Mouse (Mus musculus): ENCODE results near the gene Sec63.

Sec63 gene

DNA sequence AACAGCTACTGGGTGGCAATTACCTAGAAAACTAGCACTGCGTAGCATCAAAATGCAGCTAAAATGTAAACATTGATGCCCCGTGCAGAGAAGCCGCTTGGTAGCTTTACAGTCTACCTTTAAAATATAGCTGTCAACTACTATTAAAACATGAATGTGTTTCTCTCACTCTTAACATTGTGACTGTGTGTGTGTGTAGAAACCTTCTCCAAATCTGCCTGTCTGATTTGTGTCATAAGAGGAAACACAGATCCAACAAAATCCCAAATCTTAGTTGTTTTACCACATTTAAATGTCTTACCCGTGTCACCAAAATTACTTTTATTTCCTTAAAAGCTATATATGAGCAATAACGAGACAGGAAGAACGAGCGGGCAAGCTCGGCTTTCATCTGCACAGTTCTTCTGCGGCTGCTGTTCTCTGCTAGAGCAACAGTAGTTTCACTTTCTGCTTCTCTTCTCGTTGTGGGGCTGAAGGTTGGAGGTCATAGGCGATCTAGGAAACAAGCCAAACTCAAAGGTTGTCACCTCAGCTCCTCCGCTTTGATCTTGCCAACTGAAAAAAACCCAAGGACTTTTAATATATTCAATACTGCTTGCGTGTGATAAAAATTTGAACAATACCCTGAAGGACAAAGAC lies 100.9 kb downstream of the Sec63 start:
- DNase-seq (ENCODE audit: inconsistent age in 2 of 2, low spot score in 1 of 2) = peak; percentile 72 to 93

- DNase-seq (ENCODE audit: inconsistent age in 2 of 2, low spot score in 1 of 2) = peak in 1 of 2 experiments; percentile 68
Measured at GRCm38 (mm10) chr10:42862806-42863205, 101.5 kb downstream of the Sec63 start.

DNA sequence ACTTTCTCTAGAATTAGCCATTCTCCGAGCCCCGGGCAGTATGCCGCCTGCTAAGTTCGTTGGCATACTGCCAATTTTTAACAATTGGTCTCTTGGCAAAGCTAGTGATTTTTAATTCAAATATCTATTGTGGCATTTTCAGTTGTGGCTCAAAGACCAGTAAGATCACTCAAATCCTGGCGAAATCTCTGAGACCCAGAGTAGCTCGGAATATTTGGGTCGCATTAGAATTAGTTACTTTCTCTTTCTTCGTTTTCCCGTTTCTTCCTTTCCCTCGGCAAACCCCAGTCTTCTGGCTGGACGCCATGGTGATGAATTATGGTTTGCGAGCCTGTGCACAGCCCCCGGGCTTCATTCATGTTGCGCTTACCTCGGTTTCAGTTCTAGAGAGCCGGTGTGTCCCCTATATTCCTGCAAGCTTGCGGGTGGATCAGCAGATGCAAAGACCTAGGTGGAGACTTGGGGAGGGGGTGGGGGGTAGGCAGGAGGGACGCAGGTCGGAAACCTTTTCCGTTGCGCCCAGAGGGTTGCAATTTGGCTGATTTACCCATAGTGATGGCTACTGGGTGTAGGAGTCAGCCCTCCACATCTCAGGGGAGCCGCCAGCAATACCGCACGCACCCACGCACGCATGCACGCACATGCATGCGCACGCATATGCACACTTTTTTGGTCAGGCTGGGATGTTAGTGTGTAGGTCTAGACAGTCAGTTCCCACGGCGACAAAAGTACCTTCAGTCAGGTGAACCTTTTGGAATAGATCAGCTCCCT lies 102.5 kb downstream of the Sec63 start:
- DNase-seq (ENCODE audit: inconsistent age in 2 of 2, low spot score in 1 of 2) = peak; percentile 77 to 91

- DNase-seq (ENCODE audit: inconsistent age in 2 of 2, low spot score in 1 of 2) = peak in 1 of 2 experiments; percentile 33
Measured at GRCm38 (mm10) chr10:42864696-42865095, 103.4 kb downstream of the Sec63 start.

GRCm38 (mm10) chr10:42868416-42868815 lies 107.1 kb downstream of the Sec63 start:
- no peak for DNase-seq (ENCODE audit: inconsistent age in 2 of 2, low spot score in 1 of 2)

- DNase-seq (ENCODE audit: inconsistent age in 2 of 2, low spot score in 1 of 2) = no peak
Measured at GRCm38 (mm10) chr10:42869467-42869866, 108.2 kb downstream of the Sec63 start.

DNA sequence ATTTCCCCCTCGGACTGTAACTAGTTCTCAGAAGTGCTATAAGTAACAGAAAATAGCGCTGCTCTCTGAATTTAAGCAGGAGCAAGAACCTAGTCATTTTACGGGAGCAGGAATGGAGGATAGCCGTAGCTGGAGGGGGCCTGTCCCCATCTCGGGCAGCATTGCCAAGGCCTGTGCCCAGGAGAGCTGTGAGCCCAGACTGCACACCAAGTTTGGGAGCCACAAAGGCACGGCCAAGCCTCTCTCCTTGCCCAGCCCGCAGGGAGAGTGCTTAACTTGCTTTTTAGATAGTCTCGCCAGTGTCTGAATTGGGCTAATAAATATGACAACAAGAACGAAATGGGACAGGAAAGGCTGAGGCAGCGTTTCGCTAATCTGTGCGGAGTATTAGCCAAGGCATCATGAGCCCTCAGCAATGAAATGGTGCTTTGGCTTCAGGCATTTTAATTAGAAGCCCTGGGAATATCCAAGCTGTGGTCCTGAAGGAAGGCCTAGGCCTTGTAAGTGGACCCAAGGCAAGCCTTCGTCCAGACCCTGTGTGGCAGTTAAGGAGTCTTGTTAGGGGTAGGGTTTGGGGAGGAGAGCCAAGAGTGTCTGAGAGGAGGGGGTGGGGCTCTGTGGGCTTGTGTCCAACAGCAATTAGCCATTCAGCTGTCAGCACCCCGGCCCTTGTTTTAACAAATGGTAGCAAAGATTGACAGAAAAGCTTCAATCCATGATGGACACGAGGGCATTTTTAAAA lies 111.1 kb downstream of the Sec63 start:
- DNase-seq (ENCODE audit: inconsistent age in 2 of 2, low spot score in 1 of 2) = no peak

DNA sequence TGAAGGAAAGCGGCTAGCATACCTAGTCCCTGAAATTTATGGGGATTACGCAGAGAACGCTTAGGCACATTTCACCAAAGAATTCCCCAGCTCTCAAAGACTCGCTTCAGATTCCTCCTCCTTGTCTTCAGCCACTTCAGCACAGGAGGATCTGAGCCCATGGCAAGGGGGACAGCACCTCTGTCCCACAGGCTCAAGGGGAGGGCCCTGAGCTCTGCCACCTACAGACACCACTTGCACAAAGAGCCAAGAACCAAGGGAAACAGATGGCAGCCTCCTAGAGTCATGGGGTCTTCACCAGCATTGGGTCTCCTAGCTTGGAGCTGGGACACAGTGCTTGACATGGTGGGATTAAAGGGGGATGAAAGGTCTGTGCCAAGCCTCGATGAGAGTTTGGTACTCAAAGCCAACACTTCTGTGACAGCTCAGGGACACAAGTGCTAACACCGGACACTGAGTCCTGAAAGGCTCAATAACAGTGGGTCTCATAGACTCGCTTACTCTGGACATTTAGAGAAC lies 111.8 kb downstream of the Sec63 start:
- no peak for DNase-seq (ENCODE audit: inconsistent age in 2 of 2, low spot score in 1 of 2)

- DNase-seq (ENCODE audit: inconsistent age in 2 of 2, low spot score in 1 of 2) = no peak
Measured at GRCm38 (mm10) chr10:42876172-42876571, 114.9 kb downstream of the Sec63 start.

DNA sequence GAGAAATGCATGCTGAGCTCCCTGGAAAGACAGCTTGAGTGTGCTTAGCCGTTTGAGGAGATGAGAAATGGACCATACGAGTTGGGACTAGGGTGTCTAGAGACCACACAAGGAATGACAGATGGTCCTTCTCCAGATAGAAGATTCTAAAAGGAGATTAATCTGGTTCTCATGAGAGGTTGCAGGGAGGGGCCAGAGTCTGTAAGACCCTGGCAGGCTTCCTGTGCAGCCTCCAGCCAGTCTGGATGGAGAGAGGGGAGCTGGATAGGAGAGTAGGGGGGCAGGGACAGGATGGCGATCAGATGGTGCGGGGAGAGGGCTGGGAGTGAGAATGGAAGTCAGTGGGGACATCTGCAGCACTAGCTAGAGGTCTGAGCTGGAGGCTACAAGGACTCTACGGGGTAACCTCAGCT lies 118.0 kb downstream of the Sec63 start:
- DNase-seq (ENCODE audit: inconsistent age in 2 of 2, low spot score in 1 of 2) = no peak

GRCm38 (mm10) chr10:42879682-42880081 lies 118.4 kb downstream of the Sec63 start:
- DNase-seq (ENCODE audit: inconsistent age in 2 of 2, low spot score in 1 of 2) = no peak
